Mouse (Mus musculus): Measurements from ENCODE around the gene Stab1. TPM values are rescaled to one million over a fixed set of nuclear protein-coding genes. Genes with fewer than 3 reads are reported as not detected.

The Stab1 gene
- total RNA-seq, 2 experiments from 2014 or later = not detected

GRCm38 (mm10) chr14:31165991-31166630 is 2.3 kb downstream of the Stab1 start:
- peak; percentile 88 for ATAC-seq (replicated peaks; ENCODE audit: poor library complexity, severe bottlenecking)

DNA sequence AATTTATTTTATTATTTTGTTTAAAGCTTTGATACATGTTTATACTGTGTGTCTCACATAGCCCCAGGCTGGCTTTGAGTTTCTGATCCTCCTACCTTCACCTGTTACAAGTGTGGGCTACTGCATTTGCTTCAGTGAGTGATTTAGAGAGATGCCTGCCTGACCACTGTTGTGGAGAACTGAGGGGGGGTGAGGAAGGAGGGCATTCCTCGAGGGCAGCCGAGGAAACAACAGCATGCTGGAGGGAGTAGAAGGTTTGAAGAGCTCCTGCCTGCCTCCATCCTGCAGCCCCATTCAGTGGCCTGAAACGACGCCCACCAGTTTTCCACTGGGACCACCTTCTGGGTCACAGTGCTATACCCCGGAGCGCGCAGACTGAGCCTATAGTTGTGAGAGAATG is 3.0 kb downstream of the Stab1 start:
- no peak for ATAC-seq (replicated peaks; ENCODE audit: poor library complexity, severe bottlenecking)

GRCm38 (mm10) chr14:31165010-31165409 is 3.4 kb downstream of the Stab1 start:
- no peak for ATAC-seq (replicated peaks; ENCODE audit: poor library complexity, severe bottlenecking)

DNA sequence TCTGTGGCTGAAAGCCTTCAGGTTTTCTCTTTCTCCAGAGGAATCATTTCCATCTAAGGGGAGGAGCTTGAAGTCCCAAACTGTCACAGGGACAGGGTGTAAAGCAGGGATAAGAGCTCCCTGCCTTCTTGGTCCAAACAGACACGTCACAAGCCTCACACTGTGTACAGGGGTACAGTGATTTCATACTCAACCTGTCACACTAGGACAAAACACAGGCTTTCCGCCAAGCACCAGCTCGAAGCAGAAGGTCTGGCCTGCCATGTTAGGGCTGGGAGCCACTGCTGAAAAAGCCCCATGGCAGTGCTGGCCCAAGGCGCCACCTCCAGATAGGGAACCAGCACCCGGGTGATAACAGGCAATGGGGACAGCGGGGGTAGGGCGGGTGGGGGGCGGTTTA is 4.4 kb downstream of the Stab1 start:
- ATAC-seq (replicated peaks; ENCODE audit: poor library complexity, severe bottlenecking) = no peak

DNA sequence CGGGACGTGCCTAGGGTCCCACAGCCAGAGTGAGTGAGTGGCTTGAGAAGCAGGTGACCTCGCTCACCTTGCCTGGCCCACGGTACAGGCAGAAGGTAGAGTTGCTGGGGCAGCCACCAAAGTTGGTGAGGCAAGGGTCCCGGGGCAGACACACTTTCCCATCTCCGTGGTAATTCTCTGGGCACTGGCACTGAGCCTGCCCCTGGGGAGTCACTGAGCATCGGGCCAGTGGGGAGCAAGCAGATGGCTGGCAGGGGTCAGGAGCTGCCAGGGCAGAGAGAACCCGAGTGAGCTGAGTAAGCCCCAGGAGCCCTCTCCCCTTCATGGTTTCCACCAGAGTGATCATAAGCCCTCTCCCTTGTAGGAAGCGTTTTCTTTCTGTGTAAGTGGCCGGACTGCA is 6.8 kb downstream of the Stab1 start:
- no peak for ATAC-seq (replicated peaks; ENCODE audit: poor library complexity, severe bottlenecking)

DNA sequence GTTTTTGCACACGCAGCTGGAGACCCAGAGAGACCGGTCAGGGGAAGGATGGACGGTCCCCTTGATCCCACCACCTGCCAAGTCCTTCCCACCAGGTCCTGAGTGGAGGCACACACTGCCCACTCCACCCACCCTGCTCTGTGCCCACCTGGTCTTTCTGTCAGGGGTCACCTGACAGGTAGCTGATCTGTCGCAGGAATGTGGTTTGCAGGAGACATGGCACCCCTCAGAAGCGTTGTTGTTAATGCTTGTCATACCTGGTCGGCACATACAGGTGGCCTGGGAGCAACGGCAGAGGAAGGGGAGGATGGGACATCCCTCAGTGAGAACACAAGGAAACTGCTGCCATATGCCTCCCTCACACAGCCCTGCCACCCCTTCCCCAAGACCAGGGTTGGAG is 7.2 kb downstream of the Stab1 start:
- ATAC-seq (replicated peaks; ENCODE audit: poor library complexity, severe bottlenecking) = no peak

DNA sequence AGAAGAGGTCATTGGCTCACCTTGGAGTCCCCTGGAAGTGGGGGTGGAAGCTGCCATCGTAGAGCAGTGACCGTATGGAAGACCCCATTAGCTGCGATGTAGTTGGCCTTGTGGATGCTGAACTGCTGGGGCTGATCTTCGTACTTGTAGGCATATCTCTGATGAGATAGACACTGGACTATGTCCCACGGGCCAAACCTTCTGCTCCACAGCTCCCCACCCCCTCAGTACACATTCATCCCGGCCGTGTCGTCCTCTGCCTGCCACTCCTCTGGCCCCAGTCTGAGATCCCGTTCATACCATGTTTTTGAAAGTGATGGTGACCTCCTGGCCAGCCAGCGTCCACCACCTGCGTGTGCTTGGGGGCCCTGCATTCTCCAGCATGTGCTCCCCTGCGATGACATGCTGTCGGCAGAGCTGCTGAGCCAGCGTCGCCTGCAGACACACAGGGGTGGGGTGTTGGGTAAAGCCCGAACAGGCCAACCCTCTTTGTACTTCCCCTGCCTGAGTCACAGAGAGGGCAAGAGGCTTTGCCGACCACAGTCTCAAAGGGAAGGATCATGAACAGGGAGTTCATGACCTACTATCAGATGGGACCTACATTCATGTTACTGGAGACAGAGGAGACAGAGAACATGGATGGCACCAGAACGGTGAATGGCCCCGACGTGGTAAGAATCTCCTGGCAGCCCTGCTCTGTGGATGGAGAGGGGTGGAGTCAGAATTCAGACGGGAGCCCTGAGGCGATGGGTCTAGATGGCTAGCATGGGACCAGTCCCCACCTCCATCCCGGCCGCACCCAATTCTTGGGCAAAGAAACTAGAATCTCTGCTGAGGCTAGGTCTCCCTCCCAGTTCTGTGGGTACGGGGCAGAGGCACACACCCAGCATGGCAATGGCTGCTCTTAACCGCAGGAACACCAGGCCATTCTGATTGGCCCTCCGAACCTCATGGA is 8.0 kb downstream of the Stab1 start:
- ATAC-seq (replicated peaks; ENCODE audit: poor library complexity, severe bottlenecking) = peak; percentile 86

DNA sequence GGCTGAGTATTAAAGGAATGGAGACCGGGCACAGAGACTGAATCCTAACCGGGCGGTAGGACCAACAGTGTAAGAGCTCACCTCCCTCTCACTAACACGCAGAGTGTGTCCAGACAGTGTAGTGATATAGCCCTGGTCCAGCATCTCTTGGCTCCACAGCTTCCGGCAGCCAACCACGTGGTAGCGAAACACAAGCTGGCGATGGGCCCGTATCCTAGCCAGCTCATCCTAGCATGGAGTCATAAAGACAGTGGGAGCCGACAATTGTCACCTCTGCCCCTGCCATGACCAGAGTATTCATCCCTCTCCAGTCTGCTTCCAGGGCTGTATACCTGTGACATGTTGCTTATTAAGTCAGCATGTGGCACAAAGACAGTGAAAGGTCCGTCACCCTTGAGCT is 22.7 kb downstream of the Stab1 start:
- no peak for ATAC-seq (replicated peaks; ENCODE audit: poor library complexity, severe bottlenecking)

DNA sequence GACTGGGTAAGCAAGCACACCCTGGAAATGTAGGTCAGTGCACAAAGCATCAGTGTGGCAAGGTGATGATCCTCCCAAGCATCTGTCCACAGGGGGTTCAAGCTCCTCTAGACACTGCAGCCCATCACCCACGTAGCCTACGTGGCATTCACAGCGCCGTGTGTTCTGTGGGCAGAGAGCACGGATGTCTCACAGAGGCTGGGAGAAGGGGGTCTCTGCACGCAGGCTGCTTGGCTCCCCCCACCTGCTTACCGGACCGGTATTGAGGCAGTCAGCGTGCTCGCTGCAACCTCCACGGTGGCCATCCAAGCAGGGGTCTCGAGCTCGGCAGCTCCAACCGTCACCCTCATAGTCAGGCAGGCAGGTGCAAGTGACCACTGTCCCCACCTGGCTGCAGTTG is 27.4 kb downstream of the Stab1 start:
- no peak for ATAC-seq (replicated peaks; ENCODE audit: poor library complexity, severe bottlenecking)

DNA sequence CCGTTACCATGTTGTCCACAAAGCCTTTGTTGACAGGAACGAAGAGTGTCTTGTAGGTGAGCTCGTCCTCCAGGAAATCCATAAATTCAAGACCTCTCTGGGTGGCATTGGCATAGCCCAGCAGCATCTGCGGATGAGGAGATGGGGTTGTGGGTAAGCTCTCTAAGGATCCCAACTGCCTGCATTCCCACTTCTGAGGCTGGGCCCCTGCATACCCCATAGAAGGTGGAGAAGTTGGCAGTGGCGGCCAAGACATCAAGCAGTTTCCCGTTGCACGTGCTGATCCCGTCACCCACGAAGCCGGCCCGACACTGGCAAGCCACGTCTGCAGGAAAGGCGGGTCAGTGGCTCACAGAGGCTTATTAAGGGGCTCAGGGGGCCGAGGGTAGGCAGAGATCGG is 28.3 kb downstream of the Stab1 start:
- ATAC-seq (replicated peaks; ENCODE audit: poor library complexity, severe bottlenecking) = no peak

DNA sequence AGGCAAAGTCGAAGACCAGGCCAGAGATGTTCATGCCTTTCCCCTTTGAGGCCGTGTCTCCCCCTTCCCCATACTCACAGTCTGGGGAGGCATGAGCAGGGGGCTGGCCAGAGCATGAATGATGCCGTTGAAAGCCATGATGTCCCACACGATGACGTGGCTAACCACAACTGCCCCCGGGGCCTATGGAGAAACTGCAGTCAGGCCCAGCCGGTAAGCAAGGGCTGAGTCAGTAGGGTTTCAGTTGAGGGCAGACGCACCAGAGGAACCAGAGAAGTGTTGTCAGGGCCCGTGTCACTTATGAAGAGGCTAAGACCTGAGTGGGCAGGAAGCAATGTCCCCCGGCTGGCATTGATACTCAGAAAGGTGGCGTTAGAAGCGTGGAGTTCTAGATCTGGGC is 28.8 kb downstream of the Stab1 start:
- ATAC-seq (replicated peaks; ENCODE audit: poor library complexity, severe bottlenecking) = peak; percentile 70

DNA sequence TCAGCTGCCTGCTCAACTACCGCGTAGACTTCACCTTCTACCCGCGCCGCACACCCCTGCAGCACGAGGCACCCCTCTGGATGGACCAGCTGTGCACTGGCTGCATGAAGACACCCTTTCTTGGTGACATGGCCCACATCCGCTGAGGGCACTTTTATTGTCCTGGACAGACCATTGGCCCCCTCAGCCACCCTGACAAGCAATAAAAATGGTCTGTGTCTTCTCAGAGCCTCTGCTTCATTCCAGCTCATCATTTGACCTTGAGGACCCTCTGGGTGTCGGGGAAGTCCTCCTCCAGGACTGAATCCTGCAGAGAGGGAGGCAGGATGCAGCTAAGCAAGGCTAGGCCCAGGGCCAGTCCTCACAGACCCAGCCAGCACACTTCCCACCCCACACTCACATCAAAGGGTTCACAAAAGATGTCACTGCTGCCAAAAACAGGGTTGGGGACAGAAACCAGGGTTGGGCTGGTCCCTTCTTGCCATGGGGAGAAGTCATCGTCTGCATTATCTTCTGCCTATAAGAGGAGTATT is 29.5 kb downstream of the Stab1 start:
- ATAC-seq (replicated peaks; ENCODE audit: poor library complexity, severe bottlenecking) = no peak

GRCm38 (mm10) chr14:31138219-31138896 is 30.1 kb downstream of the Stab1 start:
- no peak for ATAC-seq (replicated peaks; ENCODE audit: poor library complexity, severe bottlenecking)

GRCm38 (mm10) chr14:31137791-31138190 is 30.6 kb downstream of the Stab1 start:
- no peak for ATAC-seq (replicated peaks; ENCODE audit: poor library complexity, severe bottlenecking)

DNA sequence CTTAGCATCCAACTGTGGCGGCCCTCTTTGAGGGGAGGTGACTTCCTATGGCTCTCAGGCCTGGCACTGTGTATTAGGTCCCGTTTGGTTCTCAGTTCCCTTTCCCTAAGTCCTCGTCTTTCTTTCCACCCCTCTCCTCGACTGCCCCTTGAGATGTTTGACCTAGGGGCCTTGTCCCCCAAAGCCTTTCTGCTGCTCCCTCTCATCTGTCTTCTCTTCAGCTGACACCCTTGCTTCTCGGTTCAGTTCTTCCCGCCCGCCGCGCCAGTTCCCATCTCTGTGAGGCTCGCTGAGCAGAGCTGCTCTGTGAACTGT is 31.2 kb downstream of the Stab1 start:
- ATAC-seq (replicated peaks; ENCODE audit: poor library complexity, severe bottlenecking) = no peak

DNA sequence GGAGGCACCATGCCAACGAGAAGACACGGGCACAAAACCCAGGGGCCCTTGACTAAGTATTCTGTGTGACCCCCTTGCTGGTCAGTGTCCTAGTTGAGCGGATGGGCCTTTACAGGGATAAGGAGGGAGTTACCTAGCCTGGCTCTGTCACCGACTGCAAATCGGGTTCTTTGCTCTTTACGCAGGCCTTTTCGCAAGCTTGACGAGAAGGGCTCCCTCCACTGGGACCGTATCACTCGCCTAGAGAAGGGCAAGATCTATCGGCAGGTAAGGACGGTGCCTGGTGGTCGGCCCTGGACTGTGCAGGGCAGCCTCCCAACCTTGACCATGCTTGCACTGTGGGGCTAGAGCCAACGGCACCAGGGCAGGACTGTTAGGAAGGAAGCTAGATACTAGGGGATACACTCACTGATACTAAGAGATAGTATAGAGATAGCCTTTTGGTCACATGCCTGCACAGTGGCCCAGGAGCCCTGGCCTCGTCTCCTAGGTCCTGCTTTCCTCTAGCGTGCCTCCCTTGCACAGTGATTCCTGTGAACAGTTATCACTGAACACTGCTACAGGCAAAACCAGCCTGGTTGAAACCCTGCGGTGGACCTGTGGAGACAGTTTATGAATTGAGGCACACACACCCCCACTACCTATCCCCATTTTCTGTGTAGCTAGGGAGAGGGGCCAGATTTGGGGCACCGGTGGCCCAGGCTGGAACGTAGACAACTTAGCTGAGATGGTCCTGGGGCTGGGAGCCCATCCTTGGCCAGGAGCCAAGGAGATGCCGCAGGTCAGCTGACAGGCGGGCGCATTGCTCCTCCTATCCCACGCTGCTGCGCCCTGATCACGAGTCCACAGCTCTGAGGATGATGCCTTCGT is 31.8 kb downstream of the Stab1 start:
- ATAC-seq (replicated peaks; ENCODE audit: poor library complexity, severe bottlenecking) = no peak

GRCm38 (mm10) chr14:31135495-31136410 is 32.7 kb downstream of the Stab1 start:
- ATAC-seq (replicated peaks; ENCODE audit: poor library complexity, severe bottlenecking) = no peak

DNA sequence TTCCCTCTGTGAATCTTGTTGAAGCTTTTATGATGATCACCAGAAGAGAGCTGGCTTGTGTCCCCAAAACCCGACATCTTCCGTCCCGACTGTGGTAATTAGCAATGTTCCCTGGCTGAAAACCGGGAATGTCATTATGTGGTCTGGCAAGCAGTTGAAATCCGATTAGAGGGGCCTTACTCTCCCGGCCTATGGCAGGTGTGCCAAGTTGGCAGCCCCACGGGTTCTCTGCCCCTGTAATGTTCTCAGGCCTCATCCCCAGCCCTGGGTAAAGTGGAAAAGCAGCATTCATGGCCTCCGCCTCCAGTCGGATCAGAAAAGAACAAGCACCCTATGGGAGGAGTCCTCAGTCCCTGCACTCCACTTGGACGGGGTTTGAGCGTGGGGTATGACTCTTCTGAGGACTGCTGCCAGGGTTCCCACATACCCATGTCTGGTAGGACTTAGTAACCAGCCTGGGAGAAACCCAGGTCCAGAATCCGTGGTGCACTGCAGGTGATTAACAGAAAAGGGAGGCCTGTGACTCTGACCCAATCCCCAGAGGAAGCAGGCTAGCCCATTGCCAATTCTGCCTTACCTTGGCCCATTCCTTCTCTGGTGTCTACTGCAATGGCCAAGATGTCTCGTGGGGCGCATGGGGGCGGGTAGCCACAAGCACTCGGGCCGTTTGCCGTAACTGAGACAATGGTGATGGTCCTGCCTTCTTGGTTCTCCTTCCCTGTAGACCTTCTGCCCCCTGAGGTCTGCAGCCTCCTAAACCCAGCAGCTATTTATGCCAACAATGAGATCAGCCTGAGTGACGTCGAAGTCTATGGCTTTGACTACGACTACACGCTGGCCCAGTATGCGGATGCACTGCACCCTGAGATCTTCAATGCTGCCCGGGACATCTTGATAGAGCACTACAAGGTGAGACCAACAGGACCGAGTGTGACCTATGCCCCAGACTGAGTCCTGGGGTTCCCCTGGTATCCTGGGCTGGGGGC is 34.1 kb downstream of the Stab1 start:
- no peak for ATAC-seq (replicated peaks; ENCODE audit: poor library complexity, severe bottlenecking)
